Mouse (Mus musculus) mouse embryonic stem cell (cell line): Measurements from ENCODE around the gene Stk32c.

Experiments used
- in situ Hi-C, 2 experiments: fragments of 300-500 bp; cut with MboI; formaldehyde crosslinking; loops; 1 replicate in 1 of 2; 3 replicates in 1 of 2; pipeline ENCODE4 v1.14.3; 2019 to 2020; ENCODE audit warnings: low sequenced_read_pairs in 2 of 2, low pct_unique_long_range_greater_than_20kb in 1 of 2, mixed read lengths in 1 of 2; ENCODE audit not compliant: unreplicated experiment in 1 of 2

Gene Stk32c

DNA sequence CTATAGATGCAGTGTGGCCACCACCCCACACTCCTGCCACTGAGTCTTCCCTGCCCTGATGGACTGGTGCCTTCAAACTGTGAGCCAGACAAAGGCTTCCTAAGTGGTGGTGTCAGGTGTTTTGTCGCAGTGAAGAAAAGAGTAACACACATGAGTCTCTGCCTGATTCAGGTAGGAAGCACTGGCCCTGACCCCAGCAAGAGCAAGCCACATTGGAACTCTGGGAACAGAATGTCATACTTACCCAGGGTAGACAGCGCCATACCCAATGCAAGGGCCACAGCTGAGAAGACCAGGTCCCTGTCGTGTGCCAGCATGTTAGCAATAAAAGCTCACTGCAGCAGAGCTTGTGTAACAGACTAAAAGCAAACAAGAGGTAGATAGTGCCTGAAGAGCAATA lies 33.0 kb downstream of the Stk32c start:
- in situ Hi-C loops: no loop called here

DNA sequence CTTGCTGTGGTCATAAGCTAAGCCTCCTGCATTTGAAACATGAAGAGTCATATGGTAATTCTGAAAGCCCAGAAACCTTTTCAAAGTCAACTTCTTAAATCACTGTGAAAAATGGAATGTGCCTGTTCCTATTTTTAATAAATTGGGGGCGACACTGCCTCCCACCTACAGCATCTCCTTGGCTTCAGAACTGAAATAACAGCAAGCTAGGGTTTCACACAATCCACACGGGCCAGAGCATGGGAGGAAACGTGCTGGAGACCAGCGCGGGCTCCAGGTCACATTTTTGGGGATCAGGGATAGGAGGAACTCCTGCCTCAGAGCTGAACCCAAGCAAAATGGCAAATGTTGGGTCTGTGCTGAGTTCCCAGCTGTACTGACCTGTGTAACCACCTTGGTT lies 33.8 kb downstream of the Stk32c start:
- in situ Hi-C loops: no loop called here

DNA sequence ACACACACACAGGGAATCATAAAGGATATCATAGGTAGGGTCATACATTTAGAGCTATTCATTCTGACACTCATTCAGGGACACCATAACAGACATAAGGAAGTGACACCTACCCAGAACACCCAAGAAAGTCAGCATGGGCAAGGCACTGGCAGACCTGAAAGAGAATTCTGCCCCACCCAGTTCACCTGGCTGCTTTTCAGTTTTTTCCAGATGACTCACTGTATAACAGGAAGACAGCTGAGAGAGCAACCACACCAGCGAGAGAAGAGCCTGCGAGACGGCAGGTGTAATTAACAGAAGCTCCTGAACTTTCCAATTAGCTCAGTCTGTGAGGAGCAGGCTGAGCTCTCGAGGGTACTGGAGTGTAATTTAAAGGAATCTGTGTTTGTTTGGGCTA lies 44.0 kb downstream of the Stk32c start:
- in situ Hi-C loops: no loop called here

DNA sequence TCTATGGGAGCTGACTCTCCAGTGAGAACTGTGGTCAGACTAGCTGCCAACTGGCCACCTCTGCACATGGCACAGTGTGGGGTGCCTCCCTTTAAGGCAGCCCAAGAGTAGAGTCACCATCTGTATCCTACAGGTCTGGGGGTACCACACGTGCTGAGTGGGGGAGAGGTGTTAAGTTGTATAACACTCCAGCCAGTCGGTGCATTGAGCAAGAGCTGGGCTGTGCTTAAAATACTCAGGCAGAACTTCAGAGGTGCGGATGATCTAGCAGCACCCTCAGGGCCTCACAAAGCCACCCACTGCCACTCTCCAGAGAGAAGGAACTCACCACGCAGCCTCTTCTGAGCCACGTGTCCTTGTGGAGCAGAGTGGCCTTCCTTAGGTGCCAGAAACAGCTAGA lies 48.7 kb downstream of the Stk32c start:
- in situ Hi-C loops: no loop called here

DNA sequence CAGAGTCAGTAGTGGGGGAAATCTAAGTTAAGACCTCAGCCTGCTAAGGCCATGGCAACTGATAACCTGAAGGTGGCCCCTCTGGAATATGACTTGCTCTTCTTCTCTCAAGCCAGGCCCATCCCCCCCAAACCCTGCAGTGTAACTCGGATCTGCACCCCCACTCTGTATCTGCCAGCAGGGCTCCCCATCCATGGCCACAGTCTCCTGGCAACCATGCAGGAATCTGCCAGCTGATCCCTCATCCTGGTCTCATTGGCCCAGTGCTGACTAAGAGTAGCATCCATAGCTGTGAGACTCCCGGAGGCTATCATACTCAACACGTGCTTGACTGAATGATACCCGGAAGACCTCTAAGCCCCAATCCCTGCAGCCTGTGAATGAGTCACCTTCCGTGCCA lies 54.2 kb downstream of the Stk32c start:
- in situ Hi-C loops: no loop called here

DNA sequence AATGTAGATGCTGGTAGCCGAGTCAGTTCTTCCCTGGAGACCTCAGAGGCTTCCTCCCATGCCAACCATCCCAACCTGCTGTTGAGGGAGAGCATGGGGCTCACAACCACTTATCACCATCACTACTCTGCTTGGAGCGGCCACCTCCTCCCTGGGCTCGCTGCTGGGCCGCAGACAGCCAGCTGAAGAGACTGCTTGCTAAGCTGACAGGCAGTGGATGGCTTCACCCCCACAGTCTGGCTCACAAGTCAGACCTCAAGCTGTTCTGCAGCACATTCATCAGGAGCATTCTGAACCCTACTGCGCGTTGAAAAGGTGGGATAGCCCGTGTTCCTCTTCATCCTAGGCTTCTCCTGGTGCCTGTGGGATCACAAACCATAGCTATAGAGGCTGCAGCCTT lies 54.6 kb downstream of the Stk32c start:
- in situ Hi-C loops: no loop called here

DNA sequence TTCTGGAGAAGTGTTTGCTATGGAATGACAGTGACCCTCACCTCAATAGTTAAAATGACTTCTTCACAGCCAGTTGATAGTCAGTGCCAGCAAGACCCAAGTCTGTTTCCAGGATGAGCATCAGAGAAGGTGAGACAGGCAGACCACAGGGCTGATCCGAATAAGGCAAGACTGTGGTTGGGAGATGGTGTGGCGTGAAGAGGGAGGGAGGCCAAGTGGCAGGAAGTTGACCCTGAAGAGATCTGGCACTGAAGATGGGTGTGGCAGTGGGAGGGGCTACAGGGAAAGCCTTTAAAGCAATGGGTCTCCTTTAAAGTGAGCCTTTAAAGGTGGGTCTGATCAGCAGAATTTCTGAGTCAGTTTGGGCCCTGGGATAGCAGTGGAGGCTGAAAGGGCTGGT lies 55.6 kb downstream of the Stk32c start:
- in situ Hi-C loops: no loop called here

DNA sequence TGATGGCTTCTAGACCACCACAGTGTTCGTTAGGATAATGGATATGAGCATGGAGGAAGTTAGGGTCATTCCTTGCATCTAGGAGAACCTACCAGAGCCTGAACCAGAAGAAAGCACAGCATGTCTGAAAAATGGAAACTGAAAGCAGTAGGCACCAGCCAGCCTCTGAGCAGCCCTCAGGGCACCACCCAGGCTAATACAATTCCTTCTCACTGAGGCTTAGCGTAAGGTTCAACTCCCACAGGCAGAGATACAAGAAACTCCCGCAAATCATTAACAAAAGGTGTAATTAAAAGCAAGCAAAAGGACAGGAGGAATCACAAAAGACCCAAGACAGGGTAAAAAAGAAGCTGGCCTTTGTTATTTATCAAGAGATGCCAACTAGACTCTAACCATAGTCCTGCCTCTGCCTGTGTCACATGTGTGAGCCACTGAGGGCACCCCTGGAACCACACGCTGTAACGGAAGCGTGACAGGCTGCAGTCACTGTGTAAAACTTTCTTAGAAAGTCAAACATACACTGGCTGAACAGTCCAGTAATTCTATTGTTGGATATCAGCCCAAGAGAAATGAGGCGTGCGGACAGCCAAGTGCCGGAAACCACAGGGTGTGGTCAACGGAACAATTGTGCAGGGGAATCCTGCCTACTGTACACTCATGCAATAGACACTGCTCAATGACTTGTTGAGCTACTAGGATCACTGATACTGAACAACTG lies 56.6 kb downstream of the Stk32c start:
- in situ Hi-C loops: no loop called here

DNA sequence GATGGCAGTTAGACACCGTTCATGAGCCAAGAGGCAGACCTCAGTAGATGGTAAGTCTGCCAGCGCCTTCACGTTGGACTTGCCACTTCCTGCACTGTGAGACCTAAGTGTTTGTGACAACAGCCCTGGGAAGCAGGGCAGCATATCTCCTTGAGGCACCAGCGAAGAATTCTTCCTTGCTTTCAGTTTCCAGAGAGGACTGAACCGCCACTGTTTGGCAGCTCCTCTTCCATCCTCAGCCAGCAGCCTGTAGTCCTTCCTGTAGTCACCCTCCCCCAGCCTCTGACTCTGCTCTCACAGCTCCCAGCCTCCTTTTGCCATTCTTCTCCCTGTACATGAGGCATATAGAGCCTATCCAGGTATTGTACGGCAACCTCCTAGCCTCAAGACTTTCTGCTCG lies 60.2 kb downstream of the Stk32c start:
- in situ Hi-C loops: no loop called here

DNA sequence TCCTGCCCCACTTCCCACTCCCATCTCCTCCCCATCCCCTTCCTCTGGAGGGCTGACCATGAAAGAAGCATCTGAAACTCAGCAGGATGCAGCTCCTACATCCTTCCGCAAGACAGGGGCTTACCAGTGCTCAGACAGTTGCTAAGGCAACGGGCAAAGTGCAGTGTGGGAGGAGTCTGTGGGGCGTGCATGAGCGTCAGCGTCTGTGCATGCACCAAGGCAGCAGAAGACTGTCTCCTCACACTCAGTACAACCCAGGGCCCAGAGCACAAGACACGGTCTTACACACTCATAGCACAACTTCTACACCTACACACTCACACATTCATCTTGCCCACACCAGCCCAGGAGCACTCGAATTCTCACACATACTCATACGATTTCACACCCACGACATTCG lies 62.0 kb downstream of the Stk32c start:
- in situ Hi-C loops: no loop called here

DNA sequence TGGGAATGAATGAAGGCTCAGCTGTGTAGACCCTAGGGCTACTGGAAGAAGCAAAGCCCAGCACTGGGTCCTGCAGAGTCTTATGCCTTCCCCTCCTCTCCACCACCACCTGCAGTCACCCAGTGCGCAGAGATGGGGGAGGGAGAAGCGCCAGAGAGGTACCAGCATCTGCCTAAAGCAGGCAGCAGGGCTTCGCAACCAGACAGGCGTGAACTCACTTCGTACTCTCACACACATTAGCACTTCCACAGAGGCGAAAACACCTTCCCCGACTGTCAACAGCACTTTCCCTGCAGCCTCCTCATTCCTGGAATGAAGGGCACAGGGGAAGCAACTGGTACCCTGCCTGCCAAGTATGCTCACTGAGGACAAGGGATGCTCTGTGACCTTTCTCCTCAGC lies 63.7 kb downstream of the Stk32c start:
- in situ Hi-C loops: no loop called here

DNA sequence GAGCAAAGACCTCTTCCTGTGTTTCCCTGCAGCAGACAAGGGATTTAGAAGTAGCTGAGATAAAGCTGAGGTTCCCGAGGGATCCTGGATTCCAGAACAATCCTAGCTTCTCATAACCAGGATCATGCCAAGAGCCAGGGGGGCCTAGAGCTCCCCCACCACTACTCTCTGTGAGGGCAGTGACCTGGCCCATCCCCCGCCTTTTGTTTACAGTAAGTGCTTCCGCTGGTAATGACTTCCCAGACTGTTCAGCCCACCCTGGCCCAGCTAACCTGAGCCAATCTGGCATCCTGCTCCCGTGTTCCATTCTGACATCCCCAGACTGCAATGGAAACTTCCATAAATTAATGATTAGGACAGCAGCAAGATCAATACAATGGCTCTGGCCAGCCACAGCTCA lies 65.7 kb downstream of the Stk32c start:
- in situ Hi-C loops: no loop called here

DNA sequence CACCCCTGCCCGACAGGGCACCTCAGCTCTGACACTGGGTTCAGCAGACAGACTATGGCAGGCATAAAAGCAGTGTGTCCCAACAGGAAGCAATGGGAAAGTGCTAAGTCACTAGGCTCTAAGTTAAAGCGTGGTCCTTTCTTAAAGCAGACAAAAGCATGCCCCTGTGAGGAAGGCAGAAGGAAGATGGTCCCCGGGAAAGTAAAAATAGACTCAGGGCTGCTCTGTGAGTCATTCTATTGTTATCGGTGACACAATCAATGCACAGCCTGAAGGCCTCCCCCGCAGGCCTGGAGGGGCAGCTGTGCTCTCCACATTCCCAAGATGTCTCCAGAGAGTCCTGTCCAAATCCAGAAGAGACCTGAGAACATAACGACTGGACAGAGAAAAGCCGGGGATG lies 67.2 kb downstream of the Stk32c start:
- in situ Hi-C loops: no loop called here

DNA sequence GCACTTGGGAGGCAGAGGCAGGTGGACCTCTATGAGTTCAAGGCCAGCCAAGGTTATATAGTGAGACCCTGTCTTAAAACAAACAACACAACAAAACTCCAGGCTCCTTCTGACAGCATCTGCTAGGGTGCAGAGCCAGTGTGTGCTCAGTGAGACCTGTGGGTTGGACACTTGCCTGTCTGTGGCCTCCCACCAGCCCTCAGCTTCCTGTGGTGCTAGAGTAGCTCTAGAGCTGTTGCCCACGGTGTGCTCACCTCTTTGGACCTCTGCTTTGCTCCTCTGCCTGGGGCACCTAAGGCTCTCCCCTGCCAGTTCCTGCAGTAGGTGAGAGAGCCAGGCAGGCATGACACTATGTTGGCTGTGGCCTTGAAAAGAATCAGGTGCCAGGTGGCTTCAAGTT lies 69.3 kb downstream of the Stk32c start:
- in situ Hi-C loops: no loop called here

DNA sequence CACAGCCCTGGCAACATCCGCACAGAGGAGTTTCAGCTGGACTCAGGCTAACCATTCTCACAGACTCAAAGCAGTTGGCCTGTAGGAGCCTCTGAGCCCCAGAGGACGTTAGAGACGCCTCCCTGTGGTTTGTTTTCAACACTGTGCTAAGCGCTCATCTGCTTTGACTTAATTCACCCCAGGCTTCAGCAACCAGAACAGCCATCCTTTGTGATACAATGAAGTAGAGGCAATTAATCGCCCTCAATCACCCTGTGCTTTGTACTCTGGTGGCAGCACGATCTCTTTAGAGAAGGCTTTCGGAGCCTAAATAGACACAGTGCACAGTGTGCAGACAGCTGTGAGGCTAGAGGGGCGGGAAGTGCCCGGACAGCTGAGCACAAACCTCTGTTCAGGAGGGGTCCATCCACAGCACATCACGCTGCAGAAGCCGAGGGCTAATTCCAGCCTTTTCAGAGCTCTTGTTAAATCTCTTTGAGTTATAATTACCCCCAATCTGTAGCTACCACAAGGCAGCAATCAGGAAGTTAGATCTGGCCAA lies 73.1 kb downstream of the Stk32c start:
- in situ Hi-C loops: no loop called here

DNA sequence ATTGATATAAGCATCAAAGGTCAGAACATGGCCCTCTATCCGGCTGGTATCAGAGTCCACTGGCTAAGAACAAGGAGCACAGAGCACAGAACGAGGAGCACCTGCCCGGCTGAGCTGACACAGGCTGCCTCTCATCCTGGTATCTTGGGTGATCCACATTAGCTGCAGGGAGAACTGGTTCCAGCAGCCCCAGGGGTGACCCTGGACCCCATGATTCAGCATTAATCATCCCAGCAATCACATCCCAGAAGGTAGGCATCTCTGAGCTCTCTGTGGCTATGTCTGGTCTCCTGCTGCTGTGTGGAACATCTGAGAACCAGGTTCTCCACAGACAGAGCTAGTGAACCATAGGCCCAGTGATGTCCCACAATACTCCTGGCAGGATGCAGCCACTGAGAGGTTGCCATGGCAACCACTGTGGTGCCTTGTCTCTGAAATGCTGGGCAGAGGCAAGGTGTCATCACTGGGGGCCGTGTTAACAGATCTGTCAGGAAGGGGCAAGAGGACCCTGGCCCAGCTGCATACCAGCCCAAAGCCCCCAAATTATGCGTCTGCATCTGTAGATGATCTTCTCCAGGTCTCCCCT lies 76.1 kb downstream of the Stk32c start:
- in situ Hi-C loops: no loop called here

DNA sequence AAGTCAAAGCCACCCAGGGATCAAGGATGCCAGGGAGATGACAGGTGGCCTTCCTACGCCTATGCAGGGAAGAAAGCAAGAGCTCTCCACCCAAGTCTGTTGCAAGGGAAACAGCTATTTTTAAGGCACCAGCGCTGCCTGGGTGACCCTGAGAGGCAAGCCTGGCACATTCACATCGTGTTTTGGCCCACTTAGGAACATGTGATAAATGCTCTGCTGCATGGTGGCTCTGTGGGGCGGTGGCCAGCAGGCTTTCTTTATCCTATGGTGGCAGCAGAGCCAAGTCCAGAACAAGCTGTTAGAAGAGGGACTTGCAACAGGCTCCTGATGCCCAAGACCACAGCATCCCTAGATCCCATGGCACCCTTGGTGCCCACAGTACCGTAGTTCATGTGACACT lies 77.9 kb downstream of the Stk32c start:
- in situ Hi-C loops: no loop called here

DNA sequence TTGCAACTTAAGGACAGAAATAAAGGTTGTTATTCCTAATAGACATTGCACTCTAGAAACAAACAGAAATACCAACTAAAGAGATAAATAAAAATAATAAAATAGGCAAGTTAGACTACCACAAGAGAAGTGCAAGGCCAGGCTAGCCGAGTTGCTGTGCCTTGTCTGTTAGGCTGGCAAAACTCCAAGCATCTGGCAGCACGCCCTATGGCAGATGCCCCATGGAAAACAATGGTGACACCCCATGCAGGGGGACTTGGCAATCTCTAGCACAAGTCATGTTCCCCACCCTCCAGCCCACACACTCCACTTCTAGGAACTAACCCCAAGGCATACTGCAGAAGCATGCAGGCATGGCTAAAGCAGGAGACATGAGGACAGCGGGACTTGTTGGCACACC lies 79.7 kb downstream of the Stk32c start:
- in situ Hi-C loops: no loop called here

DNA sequence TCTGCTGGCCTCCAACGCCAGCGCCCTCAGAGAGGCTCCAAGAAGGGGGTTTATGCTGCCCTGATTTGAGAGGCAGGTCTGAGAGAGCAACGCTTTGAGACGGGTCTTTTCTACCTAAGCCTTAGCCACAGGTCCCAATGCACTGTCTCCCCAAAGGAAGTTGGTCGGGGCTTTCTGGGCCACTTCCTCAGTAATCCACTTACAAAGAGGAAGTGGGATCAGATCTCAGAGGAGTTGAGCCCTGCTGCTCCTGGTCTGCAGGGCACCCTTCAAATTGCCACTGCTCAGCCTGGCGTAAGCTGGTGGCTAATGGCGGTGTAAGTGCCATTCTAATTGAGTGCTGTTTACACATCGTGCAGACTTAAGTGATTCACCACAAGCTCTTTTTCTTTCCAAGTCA lies 81.6 kb downstream of the Stk32c start:
- in situ Hi-C loops: no loop called here

DNA sequence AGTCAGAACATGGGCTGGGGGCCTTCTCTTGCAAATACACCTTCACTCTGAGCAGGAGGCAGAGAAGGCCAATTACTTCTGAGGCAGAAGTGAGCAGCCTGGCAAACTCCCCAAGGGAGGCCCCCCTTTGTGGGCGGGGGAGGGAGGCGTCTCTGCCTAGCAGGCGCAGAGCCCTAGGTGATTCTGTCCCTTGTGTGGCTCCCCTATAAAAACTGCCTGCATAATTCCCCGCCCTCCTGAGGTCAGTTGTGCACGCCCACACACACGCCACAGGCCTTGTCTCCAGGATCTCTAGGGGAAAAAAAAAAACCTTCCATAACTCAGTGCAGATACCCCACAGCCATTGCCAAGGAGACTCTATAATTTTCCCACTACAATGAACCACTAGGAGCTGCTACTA lies 82.7 kb downstream of the Stk32c start:
- in situ Hi-C loops: no loop called here
